Mouse (Mus musculus) limb, embryonic 12.5 days (tissue): ENCODE results near the gene Galnt18. TPM values are rescaled to one million over a fixed set of nuclear protein-coding genes. Genes with fewer than 3 reads are reported as not detected.

Experiments used
- ATAC-seq: fragments of 200-750 bp; cut with Nextera tagmentation; 2 replicates; pipeline ENCODE4 v1.8.0; 2017; ENCODE audit warnings: low read depth, moderate TSS enrichment; ENCODE audit not compliant: insufficient number of reproducible peaks, insufficient read depth, low FRiP score, low TSS enrichment
- H3K27ac ChIP-seq: fragments of 300-500 bp; sonication (generic); 2 replicates; pipeline ENCODE4 v1.5.1; 2016; ENCODE audit warnings: mild to moderate bottlenecking, moderate library complexity
- H3K27me3 ChIP-seq: fragments of 300-500 bp; sonication (generic); 2 replicates; pipeline ENCODE4 v1.6.1; 2016; ENCODE audit warnings: mild to moderate bottlenecking, moderate library complexity
- H3K36me3 ChIP-seq: fragments of 300-500 bp; sonication (generic); 2 replicates; pipeline ENCODE4 v1.6.1; 2016; ENCODE audit warnings: mild to moderate bottlenecking, moderate library complexity
- H3K4me1 ChIP-seq: fragments of 300-500 bp; sonication (generic); replicated peaks from 2 replicates; pipeline ENCODE4 v1.6.1; 2016
- H3K4me2 ChIP-seq: fragments of 300-500 bp; sonication (generic); 2 replicates; pipeline ENCODE4 v1.6.1; 2016; ENCODE audit warnings: mild to moderate bottlenecking, moderate library complexity
- H3K4me3 ChIP-seq: fragments of 300-500 bp; sonication (generic); replicated peaks from 2 replicates; pipeline ENCODE4 v1.5.1; 2016; ENCODE audit warnings: mild to moderate bottlenecking
- H3K9ac ChIP-seq: fragments of 300-500 bp; sonication (generic); replicated peaks from 2 replicates; pipeline ENCODE4 v1.6.1; 2016; ENCODE audit warnings: mild to moderate bottlenecking, moderate library complexity
- H3K9me3 ChIP-seq: fragments of 300-500 bp; sonication (generic); 2 replicates; pipeline ENCODE4 v1.6.1; 2016; ENCODE audit warnings: mild to moderate bottlenecking, moderate library complexity
- WGBS: fragments of 180-500 bp; shearing (Covaris S2); methylation state at CpG from one replicate; pipeline ENCODE4 v1.1.7; 2016; 5-methylcytosine and 5-hydroxymethylcytosine counted together
- polyA plus RNA-seq: library from polyadenylated mRNA; unstranded; fragments of >200 nt; fragmentation: Nextera tagmentation; extraction: Ambion mirVana; gene quantifications from 2 replicates; pipeline ENCODE4 v1.2.1, GENCODE M21; 2016

The Galnt18 gene
- polyA plus RNA-seq, 1 experiment from 2014 or later: 13.1 TPM

DNA sequence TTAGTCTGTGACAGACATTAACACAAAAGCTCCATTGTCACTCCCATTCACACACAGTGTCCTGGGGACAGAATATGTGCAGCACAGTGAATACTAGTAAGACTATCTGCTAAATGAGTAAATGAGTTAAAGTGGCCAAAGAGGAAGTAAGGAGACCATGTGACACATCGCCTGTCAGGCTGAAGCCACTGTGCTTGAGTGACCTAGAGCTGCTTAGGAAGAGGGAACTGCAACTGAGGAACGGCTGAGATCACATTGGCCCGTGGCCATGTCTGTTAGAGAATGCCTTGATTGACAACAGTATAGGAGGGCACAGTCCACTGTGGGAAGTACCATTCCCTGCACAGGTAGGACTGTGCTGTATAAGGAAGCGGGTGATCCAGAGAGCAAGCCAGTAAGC is 67.0 kb downstream of the Galnt18 start:
- ATAC-seq: no peak
- H3K27ac ChIP-seq: no peak overlapping the region
- H3K9ac ChIP-seq: no peak overlapping the region
- no peaks in the 10 kb centered on the region for H3K36me3 ChIP-seq
- H3K4me1 ChIP-seq: no peaks in the 10 kb centered on the region
- no peaks in the 10 kb centered on the region for H3K9me3 ChIP-seq
- WGBS: 94% methylated on average over 4 of the region's 4 CpGs
- H3K4me2 ChIP-seq: no peak overlapping the region
- no peak overlapping the region for H3K4me3 ChIP-seq
- H3K27me3 ChIP-seq: no peaks in the 10 kb centered on the region

GRCm38 (mm10) chr7:111711045-111711808 is 68.5 kb downstream of the Galnt18 start:
- no peaks in the 10 kb centered on the region for H3K27me3 ChIP-seq
- no peak overlapping the region for H3K9ac ChIP-seq
- 87% methylated on average over 6 of the region's 6 CpGs for WGBS
- no peak overlapping the region for H3K27ac ChIP-seq
- H3K4me1 ChIP-seq: no peaks in the 10 kb centered on the region
- H3K9me3 ChIP-seq: no peaks in the 10 kb centered on the region
- H3K4me3 ChIP-seq: no peak overlapping the region
- H3K4me2 ChIP-seq: no peak overlapping the region
- H3K36me3 ChIP-seq: no peaks in the 10 kb centered on the region
- no peak for ATAC-seq

DNA sequence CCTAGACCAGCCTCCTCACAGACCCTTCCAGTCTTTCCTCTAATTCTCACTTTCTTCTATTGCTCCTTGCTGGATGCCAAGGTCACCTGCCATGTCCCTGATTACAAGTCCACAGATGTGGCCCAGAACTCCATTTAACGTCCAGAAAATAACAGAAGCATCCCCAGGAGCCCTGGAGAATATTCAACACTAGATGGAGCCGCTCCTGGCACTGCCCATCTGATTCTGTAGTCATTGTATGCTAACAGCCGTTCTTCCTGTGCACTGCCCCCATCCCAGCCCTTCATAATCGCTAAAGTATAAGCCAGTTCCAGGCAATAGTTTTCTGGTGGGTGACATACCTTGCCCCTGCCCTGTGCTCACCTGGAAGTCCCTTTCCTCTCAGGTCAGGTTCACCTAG is 69.5 kb downstream of the Galnt18 start:
- no peak overlapping the region for H3K4me2 ChIP-seq
- H3K9ac ChIP-seq: no peak overlapping the region
- H3K27me3 ChIP-seq: no peaks in the 10 kb centered on the region
- no peak overlapping the region for H3K4me3 ChIP-seq
- no peak overlapping the region for H3K27ac ChIP-seq
- no peaks in the 10 kb centered on the region for H3K4me1 ChIP-seq
- no peaks in the 10 kb centered on the region for H3K9me3 ChIP-seq
- ATAC-seq: no peak
- no peaks in the 10 kb centered on the region for H3K36me3 ChIP-seq
- 60% methylated on average over 4 of the region's 4 CpGs for WGBS

DNA sequence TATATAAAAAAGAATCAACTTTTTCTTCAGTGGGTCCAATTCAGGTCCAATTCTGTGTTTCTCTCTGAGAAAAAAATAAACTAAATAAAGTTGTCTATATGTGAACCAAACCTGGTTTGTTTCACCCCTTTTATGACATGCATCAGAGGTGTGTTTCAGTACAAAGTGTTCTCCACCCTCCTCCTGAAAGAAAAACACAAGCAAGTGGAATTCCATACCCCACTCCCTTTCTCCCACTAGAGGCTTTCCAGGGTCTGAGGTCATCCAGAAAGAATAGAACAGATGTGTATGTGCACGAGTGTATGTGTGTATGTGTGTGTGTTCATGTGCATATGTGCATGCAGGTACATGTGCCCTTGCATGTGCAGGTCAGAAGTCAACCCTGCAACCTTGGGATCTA is 71.2 kb downstream of the Galnt18 start:
- H3K4me2 ChIP-seq: no peak overlapping the region
- H3K9me3 ChIP-seq: no peaks in the 10 kb centered on the region
- no peaks in the 10 kb centered on the region for H3K27me3 ChIP-seq
- no peak overlapping the region for H3K27ac ChIP-seq
- no peaks in the 10 kb centered on the region for H3K4me1 ChIP-seq
- no peaks in the 10 kb centered on the region for H3K36me3 ChIP-seq
- no peak for ATAC-seq
- H3K9ac ChIP-seq: no peak overlapping the region
- H3K4me3 ChIP-seq: no peak overlapping the region
- WGBS: 48% methylated on average over 1 of the region's 1 CpGs

DNA sequence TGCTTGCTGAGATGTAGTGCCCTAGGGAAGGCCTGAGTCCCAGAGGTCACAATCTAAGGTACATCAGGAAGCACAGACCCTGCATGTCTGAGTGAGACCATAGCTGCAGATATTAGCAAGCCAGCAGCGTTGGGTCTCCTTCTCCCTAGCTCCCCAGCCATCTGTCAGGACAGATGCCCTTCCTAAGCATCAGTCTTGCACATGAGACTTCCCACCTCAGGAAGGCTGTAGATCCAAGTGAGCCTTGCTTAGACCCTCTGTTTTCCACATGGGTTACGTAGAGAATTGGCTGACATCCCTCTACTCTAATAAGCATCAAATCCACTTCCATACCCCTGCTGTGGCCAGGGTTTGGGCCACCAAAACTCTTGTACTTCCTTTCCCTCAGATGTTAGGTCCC is 76.8 kb downstream of the Galnt18 start:
- H3K4me1 ChIP-seq: no peaks in the 10 kb centered on the region
- H3K27ac ChIP-seq: no peak overlapping the region
- 92% methylated on average over 2 of the region's 2 CpGs for WGBS
- no peak overlapping the region for H3K9ac ChIP-seq
- no peaks in the 10 kb centered on the region for H3K27me3 ChIP-seq
- no peaks in the 10 kb centered on the region for H3K36me3 ChIP-seq
- no peaks in the 10 kb centered on the region for H3K9me3 ChIP-seq
- no peak overlapping the region for H3K4me2 ChIP-seq
- no peak for ATAC-seq
- H3K4me3 ChIP-seq: no peak overlapping the region

DNA sequence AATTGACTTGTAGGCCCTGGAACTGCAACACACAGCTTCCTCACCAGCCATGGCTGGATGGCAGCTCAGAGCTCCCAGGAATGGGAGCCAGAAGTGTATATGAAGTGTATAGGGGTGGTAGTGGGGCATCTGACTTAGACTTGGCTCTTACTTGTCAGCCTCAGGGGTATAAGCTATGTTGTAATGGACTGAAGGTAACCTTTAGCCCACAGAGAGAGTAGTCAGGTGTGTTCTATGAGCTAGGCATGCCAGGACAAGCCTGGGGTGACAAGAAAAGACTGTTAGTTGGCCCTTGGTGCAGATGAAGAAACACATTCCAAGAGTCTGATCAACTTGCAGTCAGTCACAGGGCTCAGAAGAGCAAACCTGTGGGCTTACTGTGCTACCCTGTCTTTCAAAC is 78.0 kb downstream of the Galnt18 start:
- Histone ChIP-seq H3K9ac (no peak overlapping the region), H3K36me3 (no peaks in the 10 kb centered on the region), H3K27ac (no peak overlapping the region), H3K9me3 (no peaks in the 10 kb centered on the region), H3K4me2 (no peak overlapping the region), H3K4me3 (no peak overlapping the region), H3K4me1 (no peaks in the 10 kb centered on the region), H3K27me3 (no peaks in the 10 kb centered on the region)
- no peak for ATAC-seq

- H3K9me3 ChIP-seq: no peaks in the 10 kb centered on the region
- H3K4me2 ChIP-seq: no peak overlapping the region
- H3K27ac ChIP-seq: no peak overlapping the region
- ATAC-seq: no peak
- no peak overlapping the region for H3K9ac ChIP-seq
- WGBS: 68% methylated on average over 3 of the region's 3 CpGs
- H3K36me3 ChIP-seq: no peaks in the 10 kb centered on the region
- 0 out of 2 replicates have a peak, but pooled peaks cover 2% of the 10 kb centered on the region for H3K4me1 ChIP-seq
- H3K4me3 ChIP-seq: no peak overlapping the region
- H3K27me3 ChIP-seq: no peaks in the 10 kb centered on the region
Measured at GRCm38 (mm10) chr7:111699446-111699845, 80.3 kb downstream of the Galnt18 start.

- no peaks in the 10 kb centered on the region for H3K36me3 ChIP-seq
- no peak overlapping the region for H3K27ac ChIP-seq
- no peak overlapping the region for H3K9ac ChIP-seq
- H3K27me3 ChIP-seq: peaks cover 6% of the 10 kb centered on the region; the same call in 1 of the 2 replicates
- H3K4me1 ChIP-seq: 0 out of 2 replicates have a peak, but pooled peaks cover 4% of the 10 kb centered on the region
- H3K4me2 ChIP-seq: no peak overlapping the region
- no peaks in the 10 kb centered on the region for H3K9me3 ChIP-seq
- ATAC-seq: no peak
- no peak overlapping the region for H3K4me3 ChIP-seq
Measured at GRCm38 (mm10) chr7:111696226-111696625, 83.6 kb downstream of the Galnt18 start.

DNA sequence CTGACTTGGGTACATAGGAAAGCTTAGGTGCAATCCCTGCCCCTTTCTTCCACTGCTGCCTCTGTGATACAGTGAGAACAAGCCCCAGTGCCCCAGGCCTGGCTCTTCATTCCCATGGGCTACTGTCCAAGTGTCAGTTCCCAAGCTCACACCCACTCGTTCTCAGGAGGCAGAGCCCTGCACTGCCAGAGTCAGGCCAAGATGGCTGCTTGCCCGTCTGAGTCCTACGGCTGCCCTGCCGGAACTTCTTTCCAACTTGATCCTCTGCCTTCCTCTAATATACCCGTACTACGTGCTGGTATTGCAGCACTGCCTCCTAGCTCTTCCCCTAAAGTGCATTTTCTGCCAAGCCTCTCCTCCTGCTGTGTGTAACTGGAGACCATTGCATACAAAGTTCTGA is 85.5 kb downstream of the Galnt18 start:
- Histone ChIP-seq H3K9me3 (no peaks in the 10 kb centered on the region), H3K4me3 (no peak overlapping the region), H3K4me1 (0 out of 2 replicates have a peak, but pooled peaks cover 4% of the 10 kb centered on the region), H3K27me3 (peaks cover 6% of the 10 kb centered on the region; the same call in 1 of the 2 replicates), H3K27ac (no peak overlapping the region), H3K4me2 (no peak overlapping the region), H3K36me3 (no peaks in the 10 kb centered on the region), H3K9ac (no peak overlapping the region)
- 75% methylated on average over 6 of the region's 6 CpGs for WGBS
- no peak for ATAC-seq

DNA sequence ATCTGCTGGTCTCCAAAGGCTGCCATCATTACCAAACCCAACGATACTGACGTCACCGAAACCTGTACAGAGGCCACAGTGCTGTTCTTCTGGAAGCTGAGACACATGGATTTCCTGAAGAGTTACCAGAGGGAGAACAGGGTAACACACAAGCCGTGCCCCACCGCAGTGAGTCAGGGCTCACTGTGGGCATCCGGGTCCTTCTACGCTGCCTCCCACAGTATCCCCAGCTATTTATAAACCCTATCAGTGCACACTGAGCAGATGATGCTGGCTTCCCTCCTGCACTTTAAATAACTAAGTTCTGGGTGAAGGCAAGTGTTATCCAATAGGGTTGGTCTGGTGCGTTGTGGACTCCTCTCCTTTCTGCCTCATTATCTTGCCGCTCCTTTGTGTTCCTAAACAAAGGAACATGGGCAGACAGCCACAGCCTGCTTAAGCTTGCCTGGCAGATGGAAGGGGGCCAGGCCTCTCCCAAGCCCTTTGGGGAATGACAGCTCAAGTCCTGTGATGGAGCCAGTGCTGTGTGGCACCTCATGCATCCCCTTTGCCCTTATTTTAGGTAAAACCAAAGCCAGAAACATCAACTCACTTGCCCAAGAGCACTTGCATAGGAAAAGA is 87.0 kb downstream of the Galnt18 start:
- H3K4me1 ChIP-seq: 0 out of 2 replicates have a peak, but pooled peaks cover 4% of the 10 kb centered on the region
- no peak for ATAC-seq
- no peak overlapping the region for H3K27ac ChIP-seq
- WGBS: 92% methylated on average over 9 of the region's 9 CpGs
- no peak overlapping the region for H3K4me2 ChIP-seq
- H3K9me3 ChIP-seq: no peaks in the 10 kb centered on the region
- no peak overlapping the region for H3K9ac ChIP-seq
- no peak overlapping the region for H3K4me3 ChIP-seq
- H3K27me3 ChIP-seq: peaks cover 6% of the 10 kb centered on the region; the same call in 1 of the 2 replicates
- no peaks in the 10 kb centered on the region for H3K36me3 ChIP-seq

- ATAC-seq: no peak
- Histone ChIP-seq H3K27me3 (no peaks in the 10 kb centered on the region), H3K9me3 (peaks cover 5% of the 10 kb centered on the region; the same call in 1 of the 2 replicates), H3K36me3 (no peaks in the 10 kb centered on the region), H3K4me1 (no peaks in the 10 kb centered on the region), H3K9ac (no peak overlapping the region), H3K27ac (no peak overlapping the region), H3K4me3 (no peak overlapping the region), H3K4me2 (no peak overlapping the region)
- 90% methylated on average over 3 of the region's 3 CpGs for WGBS
Measured at GRCm38 (mm10) chr7:111680108-111680507, 99.7 kb downstream of the Galnt18 start.
